Mouse (Mus musculus) small intestine, adult 2 months (tissue): ENCODE data around the gene Sdhc.

Experiments used
- CTCF ChIP-seq: fragments of 200-500 bp; IDR thresholded peaks from 2 replicates; pipeline ENCODE4 v1.5.1; 2012; ENCODE audit warnings: low read depth, mild to moderate bottlenecking, control low read depth, inconsistent platforms, low read length, moderate library complexity, mixed read lengths; ENCODE audit not compliant: insufficient replicate concordance, insufficient read length; ENCODE audit errors: extremely low read depth
- POLR2A ChIP-seq: fragments of 200-500 bp; IDR thresholded peaks from 2 replicates; pipeline ENCODE4 v1.6.1; 2012; ENCODE audit warnings: low read depth, mild to moderate bottlenecking, control low read depth, inconsistent platforms, low read length, moderate library complexity

GRCm38 (mm10) chr1:171124398-171124797 is 26.0 kb downstream of the Sdhc start:
- TF ChIP-seq POLR2A: no peak
- no peak for TF ChIP-seq CTCF
